Mouse (Mus musculus) T-cell, adult 2 months (primary cell): ENCODE data around the gene Ankrd34a.
"Not testable (repeated sequence)": the region's sequence is repeated elsewhere in the genome, so short reads cannot be mapped to it uniquely, and the experiment has no call there.

ENCODE experiments used
- DNase-seq: peaks from one replicate; pipeline ENCODE4 v3.0.0; 2022; ENCODE audit warnings: low spot score

The Ankrd34a gene

GRCm38 (mm10) chr3:96579885-96580454 is 16.5 kb upstream of the Ankrd34a start:
- DNase-seq = peak; percentile 90

DNA sequence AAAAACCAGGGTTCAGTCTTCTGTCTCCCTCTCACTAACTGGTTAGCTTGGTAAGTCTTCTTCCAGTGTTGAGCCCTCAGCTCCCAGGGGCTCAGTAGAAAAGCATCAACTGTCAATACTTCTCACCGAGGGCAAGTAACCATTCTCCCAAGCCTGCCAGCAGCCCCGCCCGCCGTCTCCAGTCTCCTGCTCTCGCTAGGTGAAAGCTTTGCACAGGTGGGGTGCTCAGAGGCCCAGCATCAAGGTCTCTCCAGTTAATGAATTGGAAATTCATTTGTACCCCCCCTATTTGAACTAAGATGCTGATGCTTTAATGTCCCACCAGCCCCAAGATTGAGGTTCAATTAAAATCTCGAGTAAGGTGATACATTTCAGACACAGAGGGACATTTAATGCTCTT is 15.3 kb upstream of the Ankrd34a start:
- DNase-seq = no peak

GRCm38 (mm10) chr3:96581771-96582515 is 14.5 kb upstream of the Ankrd34a start:
- DNase-seq = no peak

DNA sequence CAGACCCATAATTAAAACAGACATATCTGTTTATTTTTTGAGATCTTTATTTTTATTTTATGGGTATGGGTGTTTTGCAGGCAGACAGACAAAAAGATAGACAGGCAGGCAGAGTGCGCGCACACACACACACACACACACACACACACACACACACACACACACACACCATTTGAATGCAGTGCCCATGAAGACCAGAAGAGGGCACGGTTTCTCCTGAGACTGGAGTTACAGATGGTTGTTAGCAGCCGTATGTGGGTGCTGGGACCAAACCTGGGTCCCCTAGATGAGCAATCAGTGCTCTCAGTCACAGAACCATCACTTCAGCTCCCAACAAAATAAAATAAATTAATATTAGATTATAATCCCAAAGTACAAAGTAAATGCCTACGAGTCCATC is 13.1 kb upstream of the Ankrd34a start:
- no peak for DNase-seq

DNA sequence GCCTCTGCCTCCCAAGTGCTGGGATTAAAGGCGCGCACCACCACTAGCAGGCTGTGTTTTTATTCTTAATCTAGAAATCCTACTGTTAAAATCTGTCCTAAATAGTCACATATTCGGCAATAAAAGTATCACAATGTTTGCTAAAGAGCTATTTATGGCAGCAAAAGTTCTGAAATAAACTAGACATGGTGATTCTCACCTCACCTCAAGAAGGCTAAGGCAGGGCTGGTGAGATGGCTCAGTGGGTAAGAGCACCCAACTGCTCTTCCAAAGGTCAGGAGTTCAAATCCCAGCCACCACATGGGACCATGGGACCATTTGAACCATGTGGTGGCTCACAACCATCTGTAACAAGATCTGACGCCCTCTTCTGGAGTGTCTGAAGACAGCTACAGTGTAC is 5.8 kb upstream of the Ankrd34a start:
- no peak for DNase-seq

DNA sequence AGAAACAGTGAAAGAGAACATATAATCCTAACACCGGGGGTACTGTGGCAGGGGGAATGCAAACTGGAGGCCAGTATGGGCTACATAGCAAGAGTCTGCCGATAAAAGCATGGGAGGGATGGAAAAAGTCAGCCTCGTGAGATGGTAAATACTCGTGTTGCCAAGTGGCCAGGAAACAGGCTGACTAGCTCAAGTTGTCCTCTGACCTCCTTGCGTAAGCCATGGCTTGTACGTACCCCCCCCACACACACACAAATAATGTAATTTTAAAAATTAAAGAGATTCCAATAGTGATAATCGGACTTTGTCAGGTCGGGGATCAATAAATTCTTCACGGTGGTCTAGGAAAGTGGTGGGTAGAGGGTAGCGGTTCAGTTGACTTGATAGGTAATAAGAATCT is 3.1 kb upstream of the Ankrd34a start:
- no peak for DNase-seq

- peak; percentile 90 for DNase-seq
Measured at GRCm38 (mm10) chr3:96593790-96594560, 2.5 kb upstream of the Ankrd34a start, which contains the start of gene Polr3gl. Gene Polr3gl, minus strand, starts transcription at chr3:96594181.

DNA sequence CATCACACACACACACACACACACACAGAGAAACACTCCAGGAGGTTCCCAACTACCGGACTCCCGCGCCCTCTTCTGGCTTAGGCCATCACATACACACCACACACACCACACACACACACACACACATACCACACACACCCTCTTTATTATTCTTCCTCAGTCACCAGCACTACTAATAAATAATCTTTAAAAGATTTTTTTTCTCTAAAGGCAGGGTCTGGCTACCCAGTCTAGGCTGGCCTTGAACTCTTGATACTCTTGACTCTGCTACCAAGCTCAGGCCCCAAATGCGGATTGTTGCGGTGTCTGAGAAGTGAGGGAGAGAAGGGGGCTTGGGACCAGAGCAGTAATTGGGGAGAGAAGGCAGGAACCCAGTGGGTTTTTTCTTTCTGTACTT is 1.6 kb upstream of the Ankrd34a start:
- no peak for DNase-seq

DNA sequence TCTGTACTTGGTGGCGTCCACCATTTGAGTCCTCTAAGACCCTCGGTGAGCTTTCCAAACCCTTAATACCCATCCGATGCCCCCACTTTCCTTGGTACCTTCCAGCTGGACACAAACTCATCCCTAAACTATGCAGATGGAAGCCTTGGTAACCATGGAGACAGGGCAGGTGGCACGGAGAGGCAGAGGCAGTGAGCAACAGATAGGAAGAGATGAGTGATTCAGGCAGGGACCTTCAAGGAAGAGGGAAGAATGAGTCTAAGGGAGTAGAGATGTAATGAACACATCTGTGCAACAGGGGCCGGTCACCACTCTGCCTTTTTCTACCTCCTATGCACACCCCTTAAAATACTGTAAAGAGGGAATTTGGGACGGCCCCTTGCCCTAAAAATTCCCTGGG is 775 bp upstream of the Ankrd34a start:
- DNase-seq = no peak

DNA sequence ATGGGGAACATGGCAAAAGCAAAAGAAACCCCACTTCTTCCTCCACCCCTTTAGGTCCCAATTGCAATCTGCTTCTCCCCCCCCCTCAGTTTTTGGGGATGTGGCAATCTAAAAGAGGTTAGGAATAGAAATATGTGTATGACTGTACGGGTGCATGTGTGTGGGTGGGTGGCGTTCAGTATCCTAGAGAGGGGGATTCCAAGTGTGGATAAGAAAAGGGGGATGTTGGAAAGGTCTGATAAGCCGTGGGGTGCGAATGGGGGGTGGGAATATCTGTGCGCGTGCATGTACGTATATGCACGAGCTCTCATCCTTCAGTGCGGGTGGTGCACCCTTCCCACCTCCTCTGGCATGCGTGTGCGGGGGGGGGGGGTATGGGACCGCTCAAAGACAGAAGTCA is 419 bp downstream of the Ankrd34a start:
- no peak for DNase-seq

DNA sequence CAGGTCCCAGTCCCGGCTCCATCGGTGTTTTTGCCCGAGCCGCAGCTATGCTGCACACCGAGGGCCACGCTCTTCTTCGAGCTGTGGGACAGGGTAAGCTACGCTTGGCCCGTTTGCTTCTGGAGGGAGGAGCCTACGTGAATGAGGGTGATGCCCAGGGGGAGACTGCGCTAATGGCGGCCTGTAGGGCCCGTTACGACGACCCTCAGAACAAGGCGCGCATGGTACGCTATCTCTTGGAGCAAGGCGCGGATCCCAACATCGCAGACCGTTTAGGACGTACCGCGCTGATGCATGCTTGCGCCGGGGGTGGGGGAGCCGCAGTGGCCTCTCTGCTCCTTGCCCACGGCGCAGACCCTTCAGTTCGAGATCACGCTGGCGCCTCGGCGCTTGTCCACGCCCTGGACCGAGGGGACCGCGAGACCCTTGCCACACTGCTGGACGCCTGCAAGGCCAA is 1.0 kb downstream of the Ankrd34a start:
- DNase-seq = no peak

DNA sequence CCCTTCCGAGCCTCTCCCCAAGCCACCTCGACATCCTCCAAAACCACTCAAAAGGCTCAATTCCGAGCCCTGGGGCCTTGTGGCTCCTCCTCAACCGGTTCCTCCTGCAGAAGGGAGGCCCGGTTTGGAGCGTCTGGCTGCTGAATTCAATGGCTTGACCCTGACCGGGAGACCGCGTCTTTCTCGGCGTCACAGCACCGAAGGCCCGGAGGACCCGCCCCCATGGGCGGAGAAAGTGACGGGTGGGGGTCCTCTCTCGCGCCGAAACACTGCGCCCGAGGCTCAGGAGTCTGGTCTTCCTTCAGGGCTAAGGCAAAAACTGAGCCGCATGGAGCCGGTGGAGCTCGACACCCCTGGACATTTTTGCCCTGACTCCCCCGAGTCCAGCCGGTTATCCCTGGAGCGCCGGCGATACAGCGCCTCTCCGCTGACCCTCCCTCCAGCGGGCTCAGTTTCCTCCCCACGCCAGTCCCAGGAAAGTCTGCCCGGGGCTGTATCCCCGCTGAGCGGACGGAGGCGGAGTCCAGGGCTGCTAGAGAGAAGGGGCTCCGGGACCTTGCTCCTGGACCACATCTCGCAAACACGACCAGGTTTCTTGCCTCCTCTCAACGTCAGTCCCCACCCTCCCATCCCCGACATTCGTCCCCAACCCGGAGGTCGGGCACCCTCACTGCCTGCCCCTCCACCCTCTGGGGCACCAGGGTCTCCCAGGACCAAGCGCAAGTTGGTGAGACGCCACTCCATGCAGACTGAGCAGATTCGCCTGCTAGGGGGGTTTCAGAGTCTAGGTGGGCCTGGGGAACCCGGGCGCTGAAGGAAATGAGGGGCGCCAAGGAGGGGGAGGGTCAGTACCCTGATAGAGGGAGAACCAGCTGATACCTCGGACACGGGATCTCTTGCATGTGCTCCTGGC is 2.0 kb downstream of the Ankrd34a start:
- DNase-seq = no peak

DNA sequence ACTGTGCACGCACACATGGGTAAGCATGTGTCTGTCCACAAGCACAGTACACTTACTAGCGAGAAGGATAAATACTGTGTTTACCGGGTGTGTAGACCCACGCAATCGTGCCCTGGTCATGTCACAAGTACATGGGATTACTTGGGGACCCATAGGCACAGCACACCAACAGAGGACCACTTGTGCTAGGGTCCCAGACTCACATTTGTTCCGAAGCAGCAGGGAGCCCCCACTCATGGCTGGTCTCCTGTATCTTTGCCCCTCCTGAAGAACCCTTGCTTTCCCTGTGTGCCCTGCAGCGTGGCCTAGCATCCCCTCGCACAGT is 2.6 kb downstream of the Ankrd34a start:
- DNase-seq = no peak

DNA sequence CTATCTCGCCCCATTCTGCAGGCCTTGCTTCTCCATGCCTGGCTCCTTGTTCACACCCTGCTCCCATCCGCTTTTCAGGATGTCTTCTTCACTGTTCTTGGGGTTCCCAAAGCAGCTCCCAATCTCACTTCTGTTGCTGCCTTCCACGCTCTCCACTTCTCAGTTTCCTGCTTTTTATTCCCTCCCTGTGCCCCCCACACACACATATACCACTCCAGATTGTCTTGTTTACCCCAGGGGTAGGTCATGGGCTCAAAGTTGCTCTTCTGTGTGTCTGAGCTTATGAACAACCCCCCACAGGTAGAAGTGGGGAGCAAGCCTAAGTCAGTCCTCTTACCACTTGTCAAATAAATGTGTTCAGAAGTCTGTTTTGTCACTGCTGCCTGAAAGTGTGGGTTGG is 3.0 kb downstream of the Ankrd34a start:
- DNase-seq = no peak

GRCm38 (mm10) chr3:96600639-96601250 is 4.3 kb downstream of the Ankrd34a start, which contains the start of gene Lix1l:
Gene Lix1l, plus strand, starts transcription at chr3:96601149.
- peak; percentile 83 for DNase-seq

- no peak for DNase-seq
Measured at GRCm38 (mm10) chr3:96601251-96601787, 4.9 kb downstream of the Ankrd34a start.

DNA sequence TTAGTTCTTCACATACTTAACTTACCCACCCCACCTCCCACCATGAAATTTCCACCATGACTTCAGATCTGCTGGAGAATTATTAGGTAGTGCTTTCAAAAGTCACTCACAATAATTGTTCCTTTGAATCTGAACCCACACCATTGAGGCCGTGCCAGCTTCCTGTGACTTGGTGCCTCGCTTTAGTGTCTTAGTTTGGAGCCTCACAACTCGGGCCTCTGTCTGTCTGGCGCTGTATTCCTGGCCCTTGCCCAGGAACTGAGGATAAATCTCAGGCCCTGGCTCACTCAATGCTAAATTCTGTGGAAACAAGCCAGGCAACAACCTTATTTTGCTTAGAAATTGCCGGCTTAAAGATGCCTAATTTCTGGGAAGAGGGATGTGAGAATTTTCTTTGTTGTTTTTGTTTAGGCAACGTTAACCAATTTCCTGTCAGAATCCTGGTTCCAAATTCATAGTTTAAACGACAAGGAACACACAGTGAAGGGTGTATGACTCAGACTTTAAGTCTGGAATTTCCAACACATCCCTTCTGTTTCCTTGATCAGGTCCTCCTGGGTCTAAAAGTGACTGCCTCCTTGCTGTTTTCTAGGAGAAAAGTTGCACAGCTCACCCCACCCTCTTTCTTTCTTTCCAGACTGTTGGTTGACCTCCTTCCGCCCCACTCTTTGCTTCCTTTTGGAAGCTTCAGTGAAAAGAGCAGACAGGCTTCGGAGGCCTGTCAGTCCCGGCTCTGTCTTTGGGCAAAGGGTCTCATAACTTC is 5.7 kb downstream of the Ankrd34a start:
- no peak for DNase-seq

- DNase-seq = no peak
Measured at GRCm38 (mm10) chr3:96602704-96603084, 6.3 kb downstream of the Ankrd34a start.

DNA sequence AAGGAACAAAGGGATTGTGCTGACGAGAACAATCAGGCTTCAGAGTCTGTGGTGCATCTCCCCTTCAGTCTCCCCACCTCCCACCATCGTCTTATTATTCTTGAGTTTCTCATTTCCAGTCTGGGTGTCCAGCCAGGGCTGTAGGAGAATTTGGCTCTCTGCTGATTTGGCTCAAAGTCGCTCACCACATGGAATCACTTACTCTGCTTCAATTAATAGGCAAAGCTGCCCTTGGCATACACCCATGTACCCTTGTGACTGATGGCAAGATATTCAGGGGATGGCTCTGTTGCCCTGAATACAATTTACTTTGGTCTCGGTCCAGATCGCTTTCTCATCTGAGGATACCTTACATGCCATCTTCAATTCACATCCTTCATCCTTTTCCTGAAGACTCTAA is 6.9 kb downstream of the Ankrd34a start:
- no peak for DNase-seq

DNA sequence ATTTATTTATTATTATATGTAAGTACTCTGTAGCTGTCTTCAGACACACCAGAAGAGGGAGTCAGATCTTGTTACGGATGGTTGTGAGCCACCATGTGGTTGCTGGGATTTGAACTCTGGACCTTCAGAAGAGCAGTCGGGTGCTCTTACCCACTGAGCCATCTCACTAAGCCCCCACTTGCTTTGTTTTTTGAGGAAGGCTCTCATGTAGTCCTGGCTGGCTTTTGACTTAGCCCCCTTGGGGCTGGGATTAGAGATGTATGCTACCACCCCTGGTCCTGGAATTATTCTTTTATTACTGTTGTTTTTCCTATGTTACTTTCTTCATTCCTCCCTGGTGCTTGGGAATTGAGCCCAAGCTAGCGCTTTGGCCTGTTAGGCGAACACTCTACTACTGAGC is 9.6 kb downstream of the Ankrd34a start:
- DNase-seq = not testable (repeated sequence)

GRCm38 (mm10) chr3:96606618-96607017 is 10.2 kb downstream of the Ankrd34a start:
- no peak for DNase-seq
